Mouse (Mus musculus): ENCODE results near the gene Tysnd1.

DNA sequence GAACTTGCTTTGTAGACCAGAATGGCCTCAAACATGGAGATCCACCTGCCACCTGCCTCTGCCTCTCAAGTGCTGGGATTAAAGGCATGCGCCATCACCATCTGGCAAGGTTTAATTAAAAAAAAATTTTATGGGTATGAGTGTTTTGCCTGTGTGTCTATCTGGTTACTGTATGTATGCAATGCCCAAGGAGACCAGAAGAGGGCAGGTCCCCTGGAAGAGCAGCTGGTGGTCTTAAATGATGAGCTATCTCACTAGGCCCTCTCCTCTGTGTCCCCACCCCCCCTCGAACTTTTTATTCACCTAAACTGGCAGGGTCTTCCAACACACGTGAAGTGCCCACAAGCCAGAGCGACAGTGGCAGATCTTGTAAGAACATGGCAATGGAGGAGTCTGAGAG lies 46.6 kb downstream of the Tysnd1 start:
- TF ChIP-seq CTCF (IDR thresholded peaks at IDR 0.05; ENCODE audit: low read depth, low read length), result no peak
- no peak for TF ChIP-seq POLR2A (IDR thresholded peaks at IDR 0.05; ENCODE audit: borderline replicate concordance, low read depth, low read length)

Data from bone marrow macrophage, adult 2 months (primary cell).